Mouse (Mus musculus) right cerebral cortex, postnatal 36 days (tissue): ENCODE measurements at regions not wholly inside any gene's neighbourhood (a gene's known extent, or its start where the extent isn't known, plus 50 kb on each side); places are given as distances from the start of the nearest gene placed in this dataset.
A peak's percentile ranks its signal among the peaks of the same experiment; 100 is the strongest.
"Not testable (repeated sequence)": the region's sequence is repeated elsewhere in the genome, so short reads cannot be mapped to it uniquely, and the experiment has no call there.

Source experiments
- DNase-seq, 2 experiments: peaks; one replicate each; pipeline ENCODE4 v3.0.0; 2022; ENCODE audit warnings: low spot score in 2 of 2, mixed read lengths in 1 of 2

DNA sequence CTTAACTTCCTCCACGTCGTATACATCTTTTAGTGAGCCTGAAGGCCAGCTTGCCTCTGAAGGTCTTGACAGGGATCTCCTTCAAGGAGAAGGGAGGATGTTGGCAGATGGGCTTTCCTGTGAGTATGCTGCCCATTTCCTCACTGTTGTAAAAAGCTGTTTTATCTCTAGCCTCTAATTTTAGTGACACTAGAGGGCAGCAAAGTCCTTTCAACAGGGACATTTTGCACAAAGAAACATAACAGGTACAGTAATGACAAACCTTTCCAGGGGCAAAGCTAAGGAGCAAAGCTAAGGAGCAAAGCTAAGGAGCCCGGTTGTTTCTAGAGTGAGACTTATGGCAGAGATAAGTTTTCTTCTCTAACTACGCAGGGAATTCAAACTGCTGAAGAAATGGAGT, 59.0 kb upstream of the Kbtbd8 start:
- peak in 1 of 2 experiments; percentile 8 for DNase-seq

DNA sequence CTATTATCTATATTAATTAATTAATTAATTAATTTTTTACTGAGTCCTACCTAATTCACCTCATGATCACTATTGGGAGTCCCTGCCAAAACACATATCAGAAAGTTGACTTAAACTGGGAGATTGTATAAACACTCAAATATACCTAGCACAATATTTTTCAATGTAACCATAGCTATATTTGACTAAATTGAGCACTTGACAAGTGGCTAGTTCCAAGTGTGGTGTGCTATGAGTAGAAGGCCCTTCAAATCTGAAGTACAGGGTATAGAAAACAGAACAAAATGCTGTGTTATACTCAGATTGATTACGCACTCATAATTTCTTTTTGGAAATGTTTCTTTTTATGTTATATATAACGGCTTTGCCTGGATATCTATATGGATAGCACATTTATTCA, 60.8 kb upstream of the Kbtbd8 start:
- DNase-seq = no peak

DNA sequence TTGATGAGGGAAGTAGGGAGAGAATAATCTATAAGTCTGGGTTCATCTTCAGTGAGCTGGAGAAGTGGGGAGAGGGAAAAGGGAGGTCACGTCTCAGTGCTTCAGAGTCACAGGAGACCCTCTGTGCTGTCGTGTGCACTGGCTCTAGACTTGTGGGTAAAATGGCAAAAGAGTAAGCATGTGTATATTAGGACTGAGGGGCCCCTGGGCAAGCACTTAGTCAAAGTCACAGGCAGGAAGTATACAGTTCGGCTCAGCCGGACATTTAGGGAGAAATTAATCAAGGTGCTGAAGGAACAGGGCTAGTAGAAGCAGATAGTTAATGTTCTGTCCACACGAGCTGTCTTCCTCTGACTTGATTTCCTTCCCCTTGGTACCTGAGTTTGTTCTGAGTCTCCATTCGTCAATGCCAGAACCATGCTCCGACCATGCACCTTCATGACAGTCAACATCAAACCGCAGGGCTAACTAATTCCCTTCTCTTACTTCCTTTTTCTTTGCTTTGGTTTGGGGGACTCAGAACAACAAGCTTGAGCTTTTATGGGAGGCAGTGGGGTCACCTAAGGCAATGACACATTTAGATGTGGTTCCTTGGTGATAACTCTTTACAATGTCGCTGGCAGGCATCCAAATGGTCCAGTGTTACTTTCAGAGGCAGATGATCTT, 63.2 kb upstream of the Kbtbd8 start:
- DNase-seq = no peak

- DNase-seq = not testable (repeated sequence)
These were observed 75.7 kb upstream of the Kbtbd8 start for GRCm38 (mm10) chr6:95041351-95041750.

GRCm38 (mm10) chr6:95024239-95024638, 92.8 kb upstream of the Kbtbd8 start:
- DNase-seq = no peak

GRCm38 (mm10) chr6:95021724-95022123, 95.3 kb upstream of the Kbtbd8 start:
- no peak for DNase-seq

DNA sequence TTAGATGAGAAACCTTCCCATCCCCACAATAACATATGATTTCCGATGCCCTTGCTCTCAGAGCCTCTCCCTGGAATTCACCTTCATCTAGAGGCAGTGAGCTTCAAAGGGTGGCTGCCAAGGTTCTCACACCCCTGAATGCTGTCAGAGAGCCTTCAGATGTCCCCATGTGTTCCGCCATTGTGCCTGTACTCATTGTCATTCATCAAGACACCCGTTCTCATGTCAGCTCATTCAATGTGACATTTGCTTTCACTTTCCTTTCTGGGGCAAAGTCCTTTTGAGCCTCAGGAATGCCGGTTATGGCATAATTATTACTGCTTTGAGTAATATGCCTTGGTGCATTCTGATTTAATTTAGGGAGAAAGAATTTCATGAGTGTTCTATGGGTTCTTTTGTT, 99.1 kb upstream of the Kbtbd8 start:
- no peak for DNase-seq

DNA sequence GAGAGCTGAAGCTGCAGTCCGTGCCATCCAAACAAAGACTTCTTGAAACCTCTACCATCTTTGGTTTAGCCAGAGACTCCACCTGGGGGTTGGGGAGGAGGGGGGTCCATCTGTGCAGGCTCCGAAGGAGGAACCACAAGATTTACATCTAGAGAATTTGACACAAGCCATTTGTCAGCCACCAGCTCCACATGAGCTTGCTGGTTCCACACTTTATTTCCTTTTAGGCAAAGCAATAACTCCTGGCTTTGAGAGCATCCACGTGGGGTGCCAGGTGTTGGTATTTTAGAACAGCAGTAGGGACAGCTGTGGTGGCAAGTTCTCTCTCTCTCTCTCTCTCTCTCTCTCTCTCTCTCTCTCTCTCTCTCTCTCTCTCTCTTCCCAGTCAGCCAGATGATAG, 99.6 kb upstream of the Kbtbd8 start:
- no peak for DNase-seq

DNA sequence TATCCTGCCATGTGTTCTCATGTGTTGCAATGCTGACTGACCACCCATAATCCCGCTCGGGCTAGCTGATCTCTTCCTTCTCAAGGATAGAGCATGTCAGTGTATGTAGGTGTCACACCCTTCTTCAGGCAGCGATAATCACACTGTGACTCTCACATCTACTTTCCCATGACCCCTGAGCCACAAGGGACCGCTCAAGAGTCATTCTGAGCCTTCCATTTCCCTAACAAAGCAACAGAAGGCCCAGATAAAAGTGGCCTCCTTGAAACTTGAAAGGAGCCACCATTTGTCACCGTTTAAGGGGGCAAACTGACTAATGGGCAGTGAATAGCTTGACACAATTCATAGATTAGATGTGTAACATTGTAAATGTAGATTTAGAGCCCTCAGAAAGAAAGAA, 103.9 kb upstream of the Kbtbd8 start:
- DNase-seq = no peak

DNA sequence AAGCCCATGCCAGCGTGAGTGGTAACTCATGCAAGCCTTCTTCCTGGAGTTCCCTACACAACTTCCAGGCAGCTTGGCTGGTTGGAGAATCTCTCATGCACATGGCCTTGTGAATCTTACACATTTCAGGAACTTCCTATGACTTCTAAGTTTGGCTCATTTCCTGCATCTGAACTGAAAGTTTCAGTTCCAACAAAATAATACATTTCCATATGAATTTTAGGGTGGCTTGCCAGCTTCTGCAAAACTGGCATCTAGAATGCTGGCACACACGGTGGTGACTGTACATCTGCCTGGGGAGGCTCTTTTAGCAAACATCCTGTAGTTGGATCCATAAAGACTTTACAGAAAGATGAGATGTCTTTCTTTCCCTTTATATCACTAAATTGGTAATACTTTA, 110.6 kb upstream of the Kbtbd8 start:
- DNase-seq = peak in 1 of 2 experiments; percentile 9

GRCm38 (mm10) chr6:95003716-95004115, 113.3 kb upstream of the Kbtbd8 start:
- no peak for DNase-seq

GRCm38 (mm10) chr6:94999562-94999961, 117.5 kb upstream of the Kbtbd8 start:
- DNase-seq = no peak

DNA sequence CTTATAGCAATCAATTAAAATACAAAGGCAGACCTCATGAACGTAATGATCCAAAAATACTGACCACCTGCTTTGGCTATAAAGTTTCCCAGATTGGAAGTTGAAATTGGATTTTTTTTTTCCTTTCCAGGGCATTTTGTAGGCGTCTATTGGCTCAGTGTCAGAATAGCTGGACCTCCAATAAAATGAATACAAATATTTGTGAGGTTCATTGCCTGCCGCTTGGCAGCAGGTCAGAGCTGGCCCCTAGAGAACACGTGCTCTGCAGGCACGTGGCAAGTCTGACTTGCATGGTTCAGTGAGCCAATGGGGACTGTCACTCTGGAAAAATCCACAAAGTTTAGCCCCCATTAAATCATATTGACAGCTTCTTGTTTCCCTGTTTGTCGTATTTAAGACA, 118.0 kb upstream of the Kbtbd8 start:
- DNase-seq = no peak

DNA sequence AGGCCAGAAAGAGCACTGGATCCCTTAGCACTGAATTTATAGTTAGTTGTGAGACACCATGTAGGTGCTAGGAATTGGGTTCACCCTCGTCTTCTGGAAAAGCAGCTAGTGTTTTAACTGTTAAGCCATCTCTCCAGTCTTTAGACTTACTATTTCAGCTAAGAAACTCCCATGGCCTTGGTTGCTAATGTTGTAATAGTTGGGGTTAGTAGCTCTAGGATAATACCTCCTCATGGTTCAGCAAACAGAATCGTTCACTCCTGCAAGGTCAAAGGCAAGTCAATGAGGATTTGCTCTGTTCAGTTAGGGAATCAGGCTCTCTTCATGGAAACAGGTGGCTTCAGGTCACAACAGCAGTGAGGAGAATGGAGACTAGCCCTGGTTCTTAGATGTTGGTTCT, 118.7 kb upstream of the Kbtbd8 start:
- no peak for DNase-seq

- no peak for DNase-seq
These were observed 122.7 kb upstream of the Kbtbd8 start for GRCm38 (mm10) chr6:94994376-94994775.

- no peak for DNase-seq
These were observed 129.6 kb upstream of the Kbtbd8 start for GRCm38 (mm10) chr6:94987427-94987826.

DNA sequence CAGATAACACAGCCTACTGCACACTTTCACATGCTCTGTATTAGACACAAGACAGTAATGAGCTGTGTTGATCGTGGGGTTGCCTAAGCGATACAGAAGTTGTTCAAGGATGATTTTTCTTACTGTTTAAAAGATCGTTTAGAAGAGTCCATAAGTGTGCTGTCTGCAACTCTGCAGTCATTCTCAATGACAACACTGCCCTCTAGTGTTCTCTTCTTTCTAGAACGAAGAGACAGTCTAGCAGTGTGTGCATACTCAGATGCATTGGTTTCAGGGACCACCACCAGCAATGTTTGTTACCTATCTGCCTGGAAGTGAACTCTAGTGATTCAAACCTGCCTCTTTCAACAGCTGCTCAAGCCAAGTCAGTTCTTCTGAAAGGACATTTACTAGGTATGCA, 130.7 kb upstream of the Kbtbd8 start:
- no peak for DNase-seq

DNA sequence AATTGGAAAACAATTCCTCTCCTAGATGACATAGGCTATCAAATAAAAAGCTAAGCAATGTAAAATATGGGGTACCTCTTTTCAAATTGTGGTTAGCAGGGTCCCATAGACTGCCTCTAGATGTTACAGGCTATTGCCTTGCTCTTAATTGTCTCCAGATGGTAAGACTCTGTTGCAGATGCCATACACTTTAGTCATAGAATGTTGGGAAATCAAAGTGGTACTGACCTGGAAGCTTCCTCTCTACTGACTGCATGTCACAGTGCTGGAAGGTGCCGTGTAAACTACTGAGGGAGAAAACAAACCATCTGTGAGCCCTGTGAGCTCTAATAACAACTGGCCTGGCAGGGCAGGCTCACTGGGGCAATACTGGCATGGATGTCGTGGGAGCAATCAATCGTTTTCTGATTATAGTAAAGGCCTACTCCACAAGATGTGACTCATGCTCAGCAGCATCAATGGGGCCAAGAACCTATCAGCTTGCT, 132.6 kb upstream of the Kbtbd8 start:
- no peak for DNase-seq

DNA sequence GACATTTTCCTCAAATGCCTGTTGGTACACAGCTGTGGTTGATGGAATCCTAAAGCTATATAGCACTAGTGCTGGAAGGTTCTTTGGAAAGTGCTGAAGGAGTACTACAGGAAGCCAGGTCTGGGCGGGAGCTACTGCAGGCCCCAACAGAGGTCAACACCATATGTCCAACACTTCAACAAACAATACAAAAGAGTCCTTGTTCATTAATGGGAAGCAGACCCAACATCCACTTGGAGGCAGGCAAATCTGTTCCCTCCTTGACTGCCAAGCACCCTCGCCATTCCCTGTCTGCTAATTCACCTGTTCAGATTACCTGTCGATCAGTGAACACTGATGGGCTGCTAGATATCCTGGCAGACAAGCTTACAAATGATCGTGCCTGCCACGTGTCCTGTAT, 148.4 kb upstream of the Kbtbd8 start:
- DNase-seq = no peak

DNA sequence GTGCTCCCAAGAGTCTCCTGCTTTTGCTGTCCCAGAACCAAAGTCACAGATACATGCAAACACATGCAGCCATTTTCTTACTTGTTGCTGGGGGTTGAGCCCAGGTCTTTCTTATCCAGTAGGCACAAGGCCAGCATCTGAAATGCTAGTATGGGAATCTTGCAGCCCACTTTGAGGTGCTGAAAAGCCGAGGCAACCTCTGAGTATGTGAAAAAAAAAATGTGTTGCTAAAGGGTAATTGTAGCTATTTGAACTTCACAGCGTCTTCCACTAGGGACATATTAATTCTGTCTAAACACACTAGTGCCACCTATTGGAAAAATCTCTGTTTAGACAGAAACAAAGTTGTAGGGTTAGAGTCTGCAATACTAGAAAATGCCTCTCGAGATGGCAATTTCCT, 150.1 kb upstream of the Kbtbd8 start:
- no peak for DNase-seq

GRCm38 (mm10) chr6:94963204-94963603, 153.8 kb upstream of the Kbtbd8 start:
- no peak for DNase-seq

GRCm38 (mm10) chr6:94962411-94963087, 154.5 kb upstream of the Kbtbd8 start:
- DNase-seq = no peak

DNA sequence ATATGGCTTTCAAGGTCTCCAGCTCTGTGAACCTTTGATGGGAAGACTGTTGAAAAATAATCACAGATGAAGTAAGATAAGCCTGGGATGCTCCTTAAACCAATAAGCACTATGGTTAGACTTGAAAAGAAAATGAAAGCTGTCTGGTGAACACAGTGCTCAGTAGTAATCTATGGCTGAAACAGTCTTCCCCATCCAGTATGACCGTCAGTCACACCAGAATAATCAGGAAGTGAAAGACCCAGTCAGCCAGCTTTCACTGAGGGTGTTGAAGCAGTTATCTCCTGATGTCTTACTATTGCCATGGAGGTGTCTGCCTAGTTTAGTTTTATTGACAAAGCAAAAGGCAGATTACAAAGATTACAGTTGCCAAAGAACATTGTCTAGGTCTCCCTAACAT, 155.2 kb upstream of the Kbtbd8 start:
- DNase-seq = no peak

- no peak for DNase-seq
These were observed 159.1 kb upstream of the Kbtbd8 start for GRCm38 (mm10) chr6:94957990-94958389.
